8 mouse cellular contexts compared by ENCODE assay signal in genomic region chr15:78529428-78529990, GRCm38 (mm10). TPM values are rescaled to one million over a fixed set of nuclear protein-coding genes. Genes with fewer than 3 reads are reported as not detected.
DNase-seq lines count a peak whose midpoint lies in the region; ATAC-seq lines count a peak whose summit lies in the region.

No protein-coding gene starts in this region.

- H3K36me3 ChIP-seq in intestine, embryonic 16.5 days (ENCODE audit: control insufficient read depth, insufficient read depth, low read length), result no peaks in the 10 kb centered on the region
- no peaks in the 10 kb centered on the region for H3K36me3 ChIP-seq in midbrain, embryonic 12.5 days
- no peaks in the 10 kb centered on the region for H3K36me3 ChIP-seq in stomach, embryonic 15.5 days

- peak; percentile 46 for ATAC-seq in intestine, embryonic 16.5 days
- peak; percentile 47 for ATAC-seq in midbrain, embryonic 12.5 days (ENCODE audit: low FRiP score, low read depth)
- ATAC-seq in stomach, embryonic 15.5 days (ENCODE audit: insufficient read depth, low FRiP score, low read depth), result peak; percentile 50; the same call in 1 of the 2 replicates
- ATAC-seq in megakaryocyte-erythroid progenitor cell, adult 5-6 weeks (replicated peaks; ENCODE audit: low FRiP score, low TSS enrichment, poor library complexity, severe bottlenecking), result no peak

- 3% methylated on average over 15 of the region's 15 CpGs for WGBS in intestine, embryonic 16.5 days
- 1% methylated on average over 13 of the region's 15 CpGs for WGBS in midbrain, embryonic 12.5 days
- WGBS in stomach, embryonic 15.5 days, result 4% methylated on average over 15 of the region's 15 CpGs

- peak overlapping the region; percentile 71 for H3K9ac ChIP-seq in intestine, embryonic 16.5 days (ENCODE audit: low read depth, low read length)
- peak overlapping the region; percentile 59 for H3K9ac ChIP-seq in midbrain, embryonic 12.5 days (replicated peaks)
- peak overlapping the region; percentile 23 for H3K9ac ChIP-seq in stomach, embryonic 15.5 days

- no peaks in the 10 kb centered on the region for H3K9me3 ChIP-seq in intestine, embryonic 16.5 days (ENCODE audit: control insufficient read depth, low read length)
- H3K9me3 ChIP-seq in midbrain, embryonic 12.5 days, result no peaks in the 10 kb centered on the region
- no peaks in the 10 kb centered on the region for H3K9me3 ChIP-seq in stomach, embryonic 15.5 days

- H3K27me3 ChIP-seq in intestine, embryonic 16.5 days (replicated peaks; ENCODE audit: control insufficient read depth, insufficient read depth, low read length), result no peaks in the 10 kb centered on the region
- H3K27me3 ChIP-seq in midbrain, embryonic 12.5 days, result peaks cover 10% of the 10 kb centered on the region
- no peaks in the 10 kb centered on the region for H3K27me3 ChIP-seq in stomach, embryonic 15.5 days (replicated peaks)

- DNase-seq in adrenal gland, adult 2 months, result peak; percentile 91
- peak; percentile 84 for DNase-seq in embryo, embryonic 10.5 days (ENCODE audit: low spot score)
- DNase-seq in gastrocnemius, postnatal 36 days, result peak; percentile 71 to 73
- peak; percentile 76 for DNase-seq in left cerebral cortex, postnatal 4 days

- peaks cover 24% of the 10 kb centered on the region for H3K4me1 ChIP-seq in intestine, embryonic 16.5 days (ENCODE audit: control insufficient read depth, insufficient read depth, low read length)
- peaks cover 16% of the 10 kb centered on the region for H3K4me1 ChIP-seq in midbrain, embryonic 12.5 days
- H3K4me1 ChIP-seq in stomach, embryonic 15.5 days, result peaks cover 30% of the 10 kb centered on the region

- H3K27ac ChIP-seq in intestine, embryonic 16.5 days (ENCODE audit: low read length), result peak overlapping the region; percentile 83
- H3K27ac ChIP-seq in midbrain, embryonic 12.5 days (replicated peaks), result peak overlapping the region; percentile 36; the same call in 1 of the 2 replicates
- H3K27ac ChIP-seq in stomach, embryonic 15.5 days, result peak overlapping the region; percentile 83

- peak overlapping the region; percentile 66 for H3K4me2 ChIP-seq in intestine, embryonic 16.5 days (ENCODE audit: low read depth, low read length)
- peak overlapping the region; percentile 48 for H3K4me2 ChIP-seq in midbrain, embryonic 12.5 days (replicated peaks)
- H3K4me2 ChIP-seq in stomach, embryonic 15.5 days, result peak overlapping the region; percentile 57

- intact Hi-C loops in gastrocnemius, postnatal 36 days (cut with DNase I), result no loop called here
- intact Hi-C loops in left cerebral cortex, postnatal 4 days (cut with DNase I), result no loop called here

- H3K4me3 ChIP-seq in intestine, embryonic 16.5 days (ENCODE audit: low read length), result peak overlapping the region; percentile 50
- H3K4me3 ChIP-seq in midbrain, embryonic 12.5 days, result peak overlapping the region; percentile 27
- H3K4me3 ChIP-seq in stomach, embryonic 15.5 days (replicated peaks), result peak overlapping the region; percentile 43

RNA-seq across cellular contexts. Expression of gene C1qtnf6, which starts 1.7 kb away (rescaled TPM):
- total RNA-seq in adrenal gland, adult 2 months (2021), result 10 to 100 TPM; 16.9 to 30.1 TPM
- 63.2 and 92.2 TPM in 2 replicates for polyA plus RNA-seq in adrenal gland, adult 2 months (2012; rRNA removed)
- 10 to 100 TPM in 1 of 2 experiments, 1 to 10 TPM in 1; 9.4 to 11.2 TPM for total RNA-seq in gastrocnemius, postnatal 36 days (2021)
- 24.0 and 25.5 TPM in 2 replicates for polyA plus RNA-seq in intestine, embryonic 16.5 days (2015; fragmentation: Nextera tagmentation; extraction: Ambion mirVana)
- 10 to 100 TPM; 12.2 to 13.4 TPM for total RNA-seq in left cerebral cortex, postnatal 4 days (2021)
- polyA plus RNA-seq in midbrain, embryonic 12.5 days (2016; fragmentation: Nextera tagmentation; extraction: Ambion mirVana), result 8.2 and 9.0 TPM in 2 replicates
- polyA plus RNA-seq in stomach, embryonic 15.5 days (2015; fragmentation: Nextera tagmentation; extraction: Ambion mirVana), result 23.9 and 25.0 TPM in 2 replicates
- 3.1 and 6.9 TPM in 2 replicates for total RNA-seq in megakaryocyte-erythroid progenitor cell, adult 5-6 weeks (2014; fragmentation: Nextera tagmentation)
- 0.14 and 1.7 TPM in 2 replicates for total RNA-seq in megakaryocyte-erythroid progenitor cell, adult 5-6 weeks (2017)

RNA-seq across cellular contexts. Expression of gene Sstr3, which starts 15.0 kb away (rescaled TPM):
- 1 to 10 TPM in 1 of 2 experiments, under 1 TPM in 1; 0.43 to 1.6 TPM for total RNA-seq in adrenal gland, adult 2 months (2021)
- 0.16 and 0.93 TPM in 2 replicates for polyA plus RNA-seq in adrenal gland, adult 2 months (2012; rRNA removed)
- not detected for total RNA-seq in gastrocnemius, postnatal 36 days (2021)
- 0.23 and 0.24 TPM in 2 replicates for polyA plus RNA-seq in intestine, embryonic 16.5 days (2015; fragmentation: Nextera tagmentation; extraction: Ambion mirVana)
- 1 to 10 TPM; 5.5 to 6.5 TPM for total RNA-seq in left cerebral cortex, postnatal 4 days (2021)
- polyA plus RNA-seq in midbrain, embryonic 12.5 days (2016; fragmentation: Nextera tagmentation; extraction: Ambion mirVana), result 0.05 and 0.18 TPM in 2 replicates
- polyA plus RNA-seq in stomach, embryonic 15.5 days (2015; fragmentation: Nextera tagmentation; extraction: Ambion mirVana), result 0.18 and 0.44 TPM in 2 replicates
- total RNA-seq in megakaryocyte-erythroid progenitor cell, adult 5-6 weeks (2014; fragmentation: Nextera tagmentation), result not detected in 2 replicates
- total RNA-seq in megakaryocyte-erythroid progenitor cell, adult 5-6 weeks (2017), result not detected in 2 replicates

RNA-seq across cellular contexts. Expression of gene Il2rb, which starts 34.4 kb away (rescaled TPM):
- 1 to 10 TPM; 1.3 to 1.5 TPM for total RNA-seq in adrenal gland, adult 2 months (2021)
- polyA plus RNA-seq in adrenal gland, adult 2 months (2012; rRNA removed), result 3.8 and 4.9 TPM in 2 replicates
- not detected for total RNA-seq in gastrocnemius, postnatal 36 days (2021)
- 1.8 and 2.1 TPM in 2 replicates for polyA plus RNA-seq in intestine, embryonic 16.5 days (2015; fragmentation: Nextera tagmentation; extraction: Ambion mirVana)
- under 1 TPM in 1 of 2 experiments, not detected in 1; 0.08 TPM for total RNA-seq in left cerebral cortex, postnatal 4 days (2021)
- polyA plus RNA-seq in midbrain, embryonic 12.5 days (2016; fragmentation: Nextera tagmentation; extraction: Ambion mirVana), result not detected in 2 replicates
- 0.53 and 0.69 TPM in 2 replicates for polyA plus RNA-seq in stomach, embryonic 15.5 days (2015; fragmentation: Nextera tagmentation; extraction: Ambion mirVana)
- total RNA-seq in megakaryocyte-erythroid progenitor cell, adult 5-6 weeks (2014; fragmentation: Nextera tagmentation), result 8.6 and 18.4 TPM in 2 replicates
- 0.88 and 9.5 TPM in 2 replicates for total RNA-seq in megakaryocyte-erythroid progenitor cell, adult 5-6 weeks (2017)

RNA-seq across cellular contexts. Expression of gene Rac2, which starts 43.1 kb away (rescaled TPM):
- total RNA-seq in adrenal gland, adult 2 months (2021), result 1 to 10 TPM; 8.1 to 9.6 TPM
- polyA plus RNA-seq in adrenal gland, adult 2 months (2012; rRNA removed), result 33.4 and 40.2 TPM in 2 replicates
- 1 to 10 TPM in 1 of 2 experiments, under 1 TPM in 1; 0.42 to 1.4 TPM for total RNA-seq in gastrocnemius, postnatal 36 days (2021)
- polyA plus RNA-seq in intestine, embryonic 16.5 days (2015; fragmentation: Nextera tagmentation; extraction: Ambion mirVana), result 19.9 and 25.1 TPM in 2 replicates
- total RNA-seq in left cerebral cortex, postnatal 4 days (2021), result 1 to 10 TPM; 1.4 to 4.2 TPM
- 4.5 and 6.9 TPM in 2 replicates for polyA plus RNA-seq in midbrain, embryonic 12.5 days (2016; fragmentation: Nextera tagmentation; extraction: Ambion mirVana)
- polyA plus RNA-seq in stomach, embryonic 15.5 days (2015; fragmentation: Nextera tagmentation; extraction: Ambion mirVana), result 26.5 and 36.5 TPM in 2 replicates
- total RNA-seq in megakaryocyte-erythroid progenitor cell, adult 5-6 weeks (2014; fragmentation: Nextera tagmentation), result 134 and 169 TPM in 2 replicates
- 33.0 and 80.9 TPM in 2 replicates for total RNA-seq in megakaryocyte-erythroid progenitor cell, adult 5-6 weeks (2017)
